Mouse (Mus musculus) Patski (cell line): Measurements from ENCODE around the gene L3mbtl1. TPM values are rescaled to one million over a fixed set of nuclear protein-coding genes. Genes with fewer than 3 reads are reported as not detected.
"Not testable (repeated sequence)": the region's sequence is repeated elsewhere in the genome, so short reads cannot be mapped to it uniquely, and the experiment has no call there.

Experiments
- ATAC-seq: fragments of 100-300 bp; one replicate; pipeline ENCODE4 v1.8.0; 2021
- CTCF ChIA-PET: fragments of 350-600 bp; sonication (Branson Sonifier 250); formaldehyde crosslinking; loops from one replicate; lab custom pipeline; 2022; ENCODE audit warnings: inconsistent platforms; lab: Charles Lee
- POLR2A ChIA-PET: fragments of 350-600 bp; sonication (Branson Sonifier 250); formaldehyde crosslinking; loops from one replicate; lab custom pipeline; 2022; ENCODE audit warnings: antibody characterized with exemption, inconsistent platforms; lab: Charles Lee
- DNase-seq: peaks from one replicate; pipeline ENCODE4 v3.0.0-alpha.2; 2011; ENCODE audit warnings: low read depth, low spot score
- H3K27me3 ChIP-seq: fragments of 371-371 bp; one replicate; pipeline ENCODE4 v1.5.1; 2021
- CTCF ChIP-seq: fragments of 100-300 bp; IDR thresholded peaks from one replicate; pipeline ENCODE4 v1.5.1; 2021
- in situ Hi-C: fragments of 300-500 bp; cut with MboI; formaldehyde crosslinking; loops from 3 replicates; pipeline ENCODE4 v1.11.1; 2018; ENCODE audit warnings: low pct_unique_long_range_greater_than_20kb, mixed read lengths
- polyA plus RNA-seq: library from polyadenylated mRNA; unstranded; gene quantifications from one replicate; pipeline ENCODE4 v1.2.3, GENCODE M21; 2021

L3mbtl1 gene
- polyA plus RNA-seq, result 0.09 TPM

- ATAC-seq, result peak; percentile 48
- no peak for DNase-seq
Measured at GRCm38 (mm10) chr2:162943148-162943846, at the start of gene L3mbtl1. L3mbtl1 (plus strand) TSS chr2:162943472.

GRCm38 (mm10) chr2:162899256-162899655 lies 44.0 kb upstream of the L3mbtl1 start:
- H3K27me3 ChIP-seq, result peaks cover 13% of the 10 kb centered on the region
- in situ Hi-C loops, CTCF ChIA-PET, POLR2A ChIA-PET, ATAC-seq, DNase-seq: not testable (repeated sequence)

More at GRCm38 (mm10) chr2:162943148-162943846, at the start of gene L3mbtl1:
- TF ChIP-seq CTCF, result no peak
- in situ Hi-C loops, result no loop called here
- POLR2A ChIA-PET, result interaction anchor here (0.6 to 0.7 kb wide), 2 partner anchors 8 to 403 kb away, joined by 3 to 5 read pairs; no protein-coding TSS in a partner anchor
- H3K27me3 ChIP-seq, result no peaks in the 10 kb centered on the region
- CTCF ChIA-PET, result no interaction called here

- ChIA-PET POLR2A (no interaction called here), CTCF (no interaction called here)
- ATAC-seq, result no peak
- no peak for TF ChIP-seq CTCF
- DNase-seq, result no peak
- in situ Hi-C loops, result no loop called here
- peaks cover 21% of the 10 kb centered on the region for H3K27me3 ChIP-seq
Measured at GRCm38 (mm10) chr2:162899880-162900589, 43.2 kb upstream of the L3mbtl1 start.

GRCm38 (mm10) chr2:162900590-162900916 lies 42.7 kb upstream of the L3mbtl1 start:
- ChIA-PET POLR2A (no interaction called here), CTCF (no interaction called here)
- no peak for ATAC-seq
- DNase-seq, result no peak
- in situ Hi-C loops, result no loop called here
- peaks cover 19% of the 10 kb centered on the region for H3K27me3 ChIP-seq
- TF ChIP-seq CTCF, result no peak

- CTCF ChIA-PET, result interaction anchor here (1.2 kb wide), 1 partner anchor 10 kb away, joined by 5 read pairs; no protein-coding TSS in a partner anchor
Measured at GRCm38 (mm10) chr2:162905902-162906301, 37.4 kb upstream of the L3mbtl1 start.

GRCm38 (mm10) chr2:162908052-162908491 lies 35.2 kb upstream of the L3mbtl1 start:
- no peak for ATAC-seq
- in situ Hi-C loops, result no loop called here
- CTCF ChIA-PET, result interaction anchor here (1.0 kb wide), 1 partner anchor 322 kb away, joined by 3 read pairs; no protein-coding TSS in a partner anchor
- POLR2A ChIA-PET, result no interaction called here
- peaks cover 49% of the 10 kb centered on the region for H3K27me3 ChIP-seq
- DNase-seq, result no peak
- TF ChIP-seq CTCF, result no peak

More at GRCm38 (mm10) chr2:162905902-162906301, 37.4 kb upstream of the L3mbtl1 start:
- no peak for DNase-seq
- TF ChIP-seq CTCF, result no peak
- ATAC-seq, result no peak
- in situ Hi-C loops, result no loop called here
- POLR2A ChIA-PET, result no interaction called here
- H3K27me3 ChIP-seq, result peaks cover 37% of the 10 kb centered on the region

GRCm38 (mm10) chr2:162914040-162914439 lies 29.2 kb upstream of the L3mbtl1 start:
- in situ Hi-C loops, result no loop called here
- TF ChIP-seq CTCF, result no peak
- ChIA-PET POLR2A (no interaction called here), CTCF (no interaction called here)
- DNase-seq (no peak), ATAC-seq (no peak)
- H3K27me3 ChIP-seq, result peaks cover 48% of the 10 kb centered on the region

GRCm38 (mm10) chr2:162914519-162914918 lies 28.8 kb upstream of the L3mbtl1 start:
- in situ Hi-C loops, result no loop called here
- no peak for ATAC-seq
- no peak for DNase-seq
- peaks cover 44% of the 10 kb centered on the region for H3K27me3 ChIP-seq
- ChIA-PET CTCF (interaction anchor here (1.8 kb wide), 1 partner anchor 8 kb away, joined by 5 read pairs; no protein-coding TSS in a partner anchor), POLR2A (no interaction called here)
- peak; percentile 50 for TF ChIP-seq CTCF

- ChIA-PET POLR2A (interaction anchor here (0.7 kb wide), 1 partner anchor 42 kb away, joined by 3 read pairs; no protein-coding TSS in a partner anchor), CTCF (no interaction called here)
- H3K27me3 ChIP-seq, result peaks cover 25% of the 10 kb centered on the region
- in situ Hi-C loops, result loop anchor here (5.0 to 10.0 kb wide), 4 partner anchors 82 to 482 kb away; no protein-coding TSS in a partner anchor
- no peak for DNase-seq
- no peak for TF ChIP-seq CTCF
- no peak for ATAC-seq
Measured at GRCm38 (mm10) chr2:162919926-162920325, 23.3 kb upstream of the L3mbtl1 start.

- CTCF ChIA-PET, result interaction anchor here (0.8 to 3.2 kb wide), 15 partner anchors 18 to 437 kb away, joined by 3 to 16 read pairs (median 3); partner anchors contain the start of gene Sgk2
- peak; percentile 92 for TF ChIP-seq CTCF
- DNase-seq (no peak), ATAC-seq (peak; percentile 45)
- POLR2A ChIA-PET, result no interaction called here
- in situ Hi-C loops, result loop anchor here (5.0 to 10.0 kb wide), 4 partner anchors 80 to 480 kb away; no protein-coding TSS in a partner anchor
- peaks cover 16% of the 10 kb centered on the region for H3K27me3 ChIP-seq
Measured at GRCm38 (mm10) chr2:162922183-162922582, 21.1 kb upstream of the L3mbtl1 start.
